Mouse (Mus musculus) bone marrow, adult 2 months (tissue): ENCODE data around the gene B4galt5.

Experiments used
- CTCF ChIP-seq: fragments of 200-500 bp; IDR thresholded peaks from 2 replicates; pipeline ENCODE4 v1.5.1; 2011; ENCODE audit warnings: low read length, control low read depth; ENCODE audit not compliant: control insufficient read depth, insufficient read depth
- POLR2A ChIP-seq: fragments of 200-500 bp; IDR thresholded peaks from 2 replicates; pipeline ENCODE4 v1.6.1; 2011; ENCODE audit warnings: low read depth, mild to moderate bottlenecking, control low read depth, low read length, borderline replicate concordance; ENCODE audit not compliant: control insufficient read depth

- TF ChIP-seq POLR2A = no peak
- no peak for TF ChIP-seq CTCF
Observed at GRCm38 (mm10) chr2:167373266-167373665, 24.3 kb upstream of the B4galt5 start.
